Mouse (Mus musculus) layer of hippocampus, adult 9-10 months (tissue): Measurements from ENCODE around the gene Gopc.
A peak's percentile ranks its signal among the peaks of the same experiment; 100 is the strongest.

Source experiments
- DNase-seq: peaks from one replicate; pipeline ENCODE4 v3.0.0; 2022; ENCODE audit warnings: low spot score

The Gopc gene

DNA sequence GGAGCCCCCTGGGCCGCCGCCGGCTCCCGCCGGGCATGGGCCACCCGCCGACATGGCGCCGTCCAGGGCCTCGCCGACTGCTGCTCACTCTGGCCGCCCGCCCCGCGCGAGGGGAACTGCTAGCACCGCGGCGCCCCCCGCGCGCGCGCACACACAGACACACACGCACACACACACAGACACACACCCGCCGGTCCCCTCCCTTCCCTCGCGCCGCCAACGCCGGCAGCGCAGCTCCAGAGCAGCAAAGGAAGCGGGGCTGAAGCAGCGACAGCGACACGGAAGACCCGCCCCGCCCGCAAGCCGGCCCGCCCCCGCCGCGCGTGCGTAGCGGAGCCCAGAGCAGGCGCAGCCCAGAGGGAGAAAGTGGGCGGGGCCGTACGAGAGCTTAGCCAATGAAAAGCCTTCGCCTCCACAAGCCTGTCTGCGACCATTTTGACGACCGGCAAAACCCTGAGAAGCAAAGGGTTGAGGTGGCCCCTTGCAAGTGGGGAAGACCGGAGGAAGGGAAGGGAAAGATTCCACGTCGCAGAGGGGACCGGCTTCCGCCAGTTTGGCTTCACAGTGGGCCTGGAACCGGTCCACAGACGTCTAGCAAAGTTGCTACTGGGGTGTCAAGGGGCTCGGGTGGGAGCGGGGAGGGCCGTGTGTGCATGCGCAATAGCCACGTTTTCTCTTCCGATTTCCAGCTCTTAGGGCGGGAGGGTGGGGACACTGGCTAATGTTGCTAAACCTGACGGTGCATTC, at the start of gene Gopc:
Gopc (minus strand) TSS at position 280 of the 747 bp plus-strand sequence.
- DNase-seq: peak; percentile 94

DNA sequence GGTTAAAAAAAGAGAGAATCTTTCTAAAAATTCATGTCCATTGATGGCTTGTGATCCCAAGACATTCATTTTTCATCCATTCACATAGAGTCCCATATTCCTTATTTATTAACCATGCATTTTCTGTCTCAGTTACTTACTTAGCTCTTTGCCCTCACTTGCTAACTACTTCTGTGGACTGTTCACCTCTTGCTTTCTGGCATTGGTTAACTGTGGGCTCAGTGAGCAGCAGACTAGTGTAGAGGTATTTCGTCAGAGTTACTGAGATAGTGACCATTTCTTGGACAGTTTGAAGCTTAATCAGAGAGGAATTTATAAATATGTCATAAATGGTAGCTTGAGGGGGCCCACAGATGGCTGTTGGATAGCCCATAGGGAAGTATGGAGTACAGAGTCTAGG, 49.0 kb upstream of the Gopc start:
- DNase-seq: no peak

DNA sequence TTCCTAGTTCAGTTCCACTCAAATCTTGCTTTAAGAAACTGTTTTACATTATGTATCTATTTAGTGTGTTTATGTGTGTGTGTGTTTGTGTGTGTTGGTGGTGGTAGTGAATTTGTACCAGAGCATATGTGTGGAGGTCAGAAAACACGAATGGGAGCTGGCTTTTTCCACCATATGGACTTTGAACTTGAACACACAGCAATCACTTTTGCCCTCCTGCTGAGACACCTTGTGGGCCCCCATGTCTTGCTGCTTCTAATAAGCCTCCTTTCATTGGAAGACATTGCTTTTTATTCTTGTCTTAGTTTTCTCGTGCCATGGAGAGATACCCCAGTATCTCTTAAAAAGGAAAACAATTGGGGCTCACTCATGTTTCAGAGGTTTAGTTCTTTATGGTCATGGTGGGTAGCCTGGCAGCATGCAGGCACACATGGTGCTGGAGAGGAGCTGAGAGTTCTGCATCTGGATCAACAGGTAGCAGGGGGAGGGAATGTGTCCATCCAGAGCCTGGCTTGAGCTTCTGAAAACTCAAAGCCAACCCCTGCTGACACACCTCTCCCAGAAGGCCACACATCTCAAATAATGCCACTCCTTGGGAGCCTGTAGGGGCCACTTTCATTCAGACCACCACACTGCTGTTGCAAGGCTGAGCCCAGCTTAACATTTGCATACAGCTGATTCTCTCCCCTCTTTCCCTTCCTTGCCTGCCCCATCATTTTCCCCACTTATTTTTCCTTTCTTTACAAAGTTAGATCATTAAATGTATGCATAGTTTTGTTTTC, 45.9 kb upstream of the Gopc start:
- DNase-seq: no peak

DNA sequence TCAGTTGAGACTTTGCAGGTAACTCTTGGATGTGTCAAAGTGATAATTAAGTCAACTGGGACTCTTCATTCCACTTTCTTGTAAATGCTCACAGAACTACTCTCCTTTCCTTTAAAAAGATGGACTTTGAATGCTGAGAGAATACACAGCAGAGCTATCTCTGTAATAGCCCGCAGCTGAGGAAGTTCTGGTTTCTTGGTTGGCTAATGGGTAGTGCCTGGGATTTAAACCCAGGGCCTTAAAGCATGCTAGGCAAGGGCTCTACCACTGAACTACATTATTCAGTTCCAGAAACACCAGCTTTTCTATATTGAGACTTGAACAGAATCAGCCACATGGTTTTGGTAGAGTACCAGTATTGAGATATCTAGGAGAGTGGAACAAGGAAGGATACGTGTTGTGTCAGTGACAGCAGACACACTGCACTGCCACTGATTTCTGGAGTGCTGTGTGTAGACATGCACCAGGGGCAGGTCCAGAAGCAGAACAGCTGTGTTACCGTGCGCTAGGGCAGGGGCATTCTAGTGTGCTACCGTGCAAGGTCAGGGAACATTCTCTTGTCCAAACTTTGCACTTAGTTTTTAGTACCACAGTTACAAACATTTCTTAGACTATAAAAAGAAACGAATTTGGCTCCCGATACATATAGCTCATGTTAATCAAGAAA, 44.5 kb upstream of the Gopc start:
- DNase-seq: no peak

DNA sequence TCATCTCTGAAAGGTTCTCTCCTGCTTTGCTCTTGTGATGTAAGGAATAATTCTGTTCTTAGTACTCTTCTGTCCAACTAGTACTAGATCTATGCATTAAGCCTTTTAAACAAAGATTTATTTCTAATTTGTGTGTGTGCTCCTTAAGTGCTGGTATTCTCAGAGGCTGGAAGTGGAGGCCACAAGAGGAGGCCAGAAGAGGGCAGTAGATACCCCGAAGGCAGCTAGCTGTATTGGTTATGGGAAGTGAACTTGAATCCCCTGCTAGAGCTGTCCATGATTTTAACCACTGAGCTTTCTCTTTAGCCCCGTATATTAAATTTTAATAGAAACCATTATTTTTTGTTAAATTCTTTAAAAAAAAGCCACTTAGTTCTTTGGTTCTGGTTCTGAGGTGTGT, 41.2 kb upstream of the Gopc start:
- DNase-seq: no peak

DNA sequence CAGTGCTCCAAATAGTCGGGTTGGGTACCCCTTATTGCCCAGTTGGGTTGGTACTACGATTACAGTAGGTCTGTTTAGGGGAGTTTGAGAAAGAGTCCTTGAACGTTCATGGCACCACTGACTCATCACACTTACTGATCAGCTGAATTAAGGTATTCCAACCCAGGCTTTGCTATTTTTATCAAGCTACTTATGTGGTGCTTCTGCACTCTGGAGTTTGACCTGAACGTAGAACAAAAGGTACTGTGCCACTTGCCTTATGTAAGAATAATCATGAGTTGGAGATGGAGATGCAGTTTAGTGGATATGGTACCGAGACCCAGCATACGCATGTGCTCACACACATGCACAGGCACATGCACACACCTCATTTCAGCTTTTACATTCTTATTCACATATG, 39.8 kb upstream of the Gopc start:
- DNase-seq: no peak

DNA sequence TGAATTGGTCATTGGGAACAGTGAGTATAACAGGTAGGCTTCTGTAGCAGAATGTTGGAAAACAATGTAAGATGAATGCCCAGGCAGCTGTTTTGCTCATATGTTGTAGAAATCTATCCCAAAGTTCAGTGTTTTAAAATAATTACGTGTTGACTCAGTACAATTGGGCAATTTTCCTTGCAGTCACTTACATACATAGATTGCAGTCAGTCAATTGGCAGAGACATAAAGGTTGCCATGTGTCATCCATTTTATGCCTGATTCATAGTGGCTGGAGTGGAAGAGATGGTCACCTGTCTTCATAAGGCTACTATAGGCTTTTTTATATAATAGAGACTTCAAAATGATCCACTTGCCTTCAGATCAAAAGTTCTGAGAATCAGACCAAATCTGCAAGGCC, 38.6 kb upstream of the Gopc start:
- no peak for DNase-seq

DNA sequence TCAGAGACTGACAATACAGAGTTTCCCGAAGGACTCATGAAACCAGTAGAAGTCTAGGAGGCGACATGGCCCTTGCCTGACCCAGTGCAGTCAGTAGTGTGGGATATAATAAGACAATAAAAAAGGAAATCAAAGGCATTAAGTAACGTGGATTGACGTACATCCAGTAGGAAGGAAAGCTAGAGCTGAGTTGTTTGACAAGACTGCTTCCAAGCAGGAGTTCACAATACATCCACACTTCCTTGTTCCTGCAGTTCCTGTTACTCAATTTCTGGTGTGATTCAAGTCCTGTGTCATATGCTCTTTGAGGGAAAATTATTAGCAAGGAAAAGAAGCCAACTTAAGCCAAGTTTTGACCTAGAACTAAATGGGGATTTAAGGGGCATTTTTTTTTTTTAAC, 37.5 kb upstream of the Gopc start:
- no peak for DNase-seq

DNA sequence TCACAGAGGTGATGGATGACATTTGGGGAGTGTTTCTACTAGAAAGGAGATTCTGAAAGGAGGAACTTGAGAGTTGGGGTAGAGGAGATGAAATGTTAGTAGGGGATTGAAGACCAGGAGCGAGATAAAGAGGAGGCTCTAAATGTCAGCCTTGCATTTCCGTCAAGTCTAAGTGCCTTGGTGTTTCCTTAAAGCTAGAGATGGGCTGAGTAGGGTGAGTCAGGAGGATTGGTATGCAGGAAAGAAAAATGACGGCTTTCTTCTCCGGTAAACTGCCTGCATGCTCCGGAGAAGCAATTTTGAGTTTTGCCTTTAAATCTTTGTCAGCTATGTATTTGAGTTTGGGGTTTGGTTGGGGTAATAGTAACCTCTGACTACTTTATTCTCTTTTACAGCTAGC, 37.0 kb upstream of the Gopc start:
- DNase-seq: no peak

DNA sequence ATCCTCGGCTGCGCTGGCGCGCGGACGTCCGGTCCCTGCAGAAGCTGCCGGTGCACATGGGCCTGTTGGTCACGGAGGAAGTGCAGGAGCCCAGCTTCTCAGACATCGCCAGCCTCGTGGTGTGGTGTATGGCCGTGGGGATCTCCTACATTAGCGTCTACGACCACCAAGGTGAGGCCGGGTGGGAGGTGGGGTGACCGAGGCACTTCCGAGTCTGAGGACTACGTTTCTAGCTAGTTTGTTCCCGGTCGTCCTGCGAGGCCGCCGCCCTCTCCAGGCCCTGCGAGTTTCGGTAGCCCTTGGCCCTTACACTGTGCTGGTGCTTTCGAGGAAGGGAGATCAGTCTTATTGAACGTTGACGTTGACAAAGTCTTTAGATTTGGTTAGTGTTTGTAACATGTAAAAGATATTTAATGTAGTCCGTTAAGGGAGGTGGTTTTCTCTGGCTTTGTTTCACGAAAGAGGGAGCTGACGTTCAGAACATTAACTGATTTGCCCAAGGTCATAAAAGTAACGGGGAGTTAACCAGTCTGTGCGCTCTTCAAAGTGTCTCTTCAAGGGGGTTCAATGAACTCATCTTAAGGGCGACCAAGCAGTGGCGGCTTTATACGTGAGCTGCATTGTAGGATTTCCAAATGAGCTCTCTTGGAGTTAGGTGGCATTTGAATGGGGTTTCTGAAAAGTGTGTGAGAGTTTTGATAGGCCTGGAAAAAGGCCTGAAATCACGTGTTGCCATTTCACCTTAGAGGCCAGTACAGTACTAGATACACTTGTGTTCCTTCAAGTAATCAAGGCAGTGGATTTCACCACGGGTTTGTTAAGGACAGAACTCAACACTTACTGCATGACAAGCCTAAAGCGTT, 36.3 kb upstream of the Gopc start:
- no peak for DNase-seq

DNA sequence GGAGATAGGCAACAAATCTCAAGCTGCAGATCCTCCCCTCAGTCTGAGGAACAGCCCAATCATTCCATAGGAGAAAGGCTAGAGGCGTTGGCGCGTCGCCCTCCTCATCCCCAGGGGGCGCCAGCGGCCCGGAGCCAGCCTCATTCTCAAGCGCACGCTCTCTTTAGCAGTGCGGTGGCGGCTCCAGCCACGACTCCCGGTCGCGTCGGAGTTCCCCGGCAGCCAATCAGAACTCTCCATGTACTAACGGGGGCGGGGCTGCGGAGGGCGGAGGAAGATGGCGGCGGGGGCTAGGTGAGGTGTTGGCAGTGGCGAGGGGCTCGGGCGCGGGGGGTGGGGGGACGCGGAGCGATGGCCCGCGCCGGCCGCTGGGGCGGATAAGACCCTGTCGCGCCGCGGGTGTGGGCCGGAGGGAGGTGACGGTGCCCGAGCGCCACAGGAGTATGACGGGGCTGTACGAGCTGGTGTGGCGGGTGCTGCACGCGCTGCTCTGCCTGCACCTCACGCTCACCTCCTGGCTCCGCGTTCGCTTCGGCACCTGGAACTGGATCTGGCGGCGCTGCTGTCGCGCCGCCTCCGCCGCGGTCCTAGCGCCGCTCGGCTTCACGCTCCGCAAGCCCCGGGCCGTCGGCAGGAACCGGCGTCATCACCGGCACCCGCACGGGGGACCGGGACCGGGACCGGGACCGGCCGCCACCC, 35.5 kb upstream of the Gopc start, which contains the start of gene Nus1:
Nus1 (plus strand) TSS at position 249 of the 699 bp plus-strand sequence.
- peak; percentile 92 for DNase-seq

DNA sequence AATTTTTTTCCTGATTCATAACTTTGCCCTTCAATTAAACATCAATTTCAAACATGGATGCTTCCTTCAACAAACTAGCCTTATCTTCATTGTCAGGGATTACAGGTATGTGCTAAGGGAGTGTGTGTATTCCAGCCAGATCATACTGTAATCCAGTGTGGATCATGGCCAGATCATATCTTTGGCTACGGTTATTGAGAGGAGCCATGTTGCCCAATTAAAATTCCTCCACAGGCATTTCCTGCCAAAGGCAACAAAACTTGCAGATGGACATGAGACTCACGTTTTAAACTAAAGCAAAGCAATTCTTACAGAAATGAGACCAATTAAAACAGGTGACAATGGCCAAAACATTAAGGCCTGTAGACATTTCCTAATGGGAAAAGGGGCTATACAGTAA, 34.5 kb upstream of the Gopc start:
- no peak for DNase-seq

DNA sequence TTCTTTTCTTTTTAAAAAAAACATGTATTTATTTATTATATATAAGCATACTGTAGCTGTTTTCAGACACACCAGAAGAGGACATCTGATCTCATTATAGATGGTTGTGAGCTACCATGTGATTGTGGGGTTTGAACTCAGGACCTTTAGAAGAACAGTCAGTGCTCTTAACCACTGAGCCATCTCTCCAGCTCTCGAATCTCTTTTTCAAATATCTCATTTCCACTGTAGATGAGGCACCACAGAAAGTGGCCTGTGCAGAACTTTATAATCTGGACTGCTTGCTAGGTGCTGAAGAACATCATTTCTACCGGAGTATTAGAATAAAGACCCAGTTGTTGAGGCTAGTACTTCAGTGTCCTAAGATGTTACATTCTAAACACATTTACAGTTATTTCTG, 33.1 kb upstream of the Gopc start:
- DNase-seq: no peak

DNA sequence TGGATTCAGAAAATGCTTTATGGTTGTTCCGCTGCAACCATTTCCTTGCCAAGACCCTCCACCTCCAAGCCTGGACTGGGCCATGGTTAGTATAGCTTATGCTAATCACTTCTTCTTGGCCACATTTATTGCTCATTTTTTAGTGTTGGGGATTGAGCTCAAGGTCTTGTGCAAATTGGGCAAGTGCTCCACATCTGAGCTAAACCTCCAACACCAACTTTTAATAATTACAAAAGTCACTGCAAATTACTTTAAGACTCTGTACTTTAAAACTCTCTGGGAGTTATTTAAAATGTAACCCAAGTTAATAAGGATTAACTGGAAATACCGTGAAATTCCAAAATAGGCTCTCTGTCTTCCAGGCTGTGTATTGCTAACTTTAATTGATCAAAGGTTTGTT, 25.6 kb upstream of the Gopc start:
- no peak for DNase-seq

DNA sequence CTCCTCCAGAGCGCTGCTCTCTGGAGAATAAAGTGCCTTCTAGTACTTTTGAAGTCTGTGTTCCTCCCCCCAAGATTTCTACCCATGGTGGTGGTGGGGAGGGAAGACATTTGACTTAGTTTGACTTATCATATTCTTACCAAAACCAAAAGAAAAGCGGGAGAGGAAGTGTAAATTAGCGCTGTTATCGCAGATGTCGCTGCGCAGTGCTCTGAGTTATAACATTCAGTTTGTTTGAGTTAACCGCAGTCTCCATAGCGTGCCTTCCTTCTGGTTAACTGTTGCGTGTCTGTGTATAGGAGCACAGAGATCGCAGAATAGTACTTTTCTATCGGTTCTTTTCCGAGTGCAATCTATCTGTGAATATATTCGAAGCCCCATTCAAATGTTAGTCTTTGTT, 23.2 kb upstream of the Gopc start:
- no peak for DNase-seq

DNA sequence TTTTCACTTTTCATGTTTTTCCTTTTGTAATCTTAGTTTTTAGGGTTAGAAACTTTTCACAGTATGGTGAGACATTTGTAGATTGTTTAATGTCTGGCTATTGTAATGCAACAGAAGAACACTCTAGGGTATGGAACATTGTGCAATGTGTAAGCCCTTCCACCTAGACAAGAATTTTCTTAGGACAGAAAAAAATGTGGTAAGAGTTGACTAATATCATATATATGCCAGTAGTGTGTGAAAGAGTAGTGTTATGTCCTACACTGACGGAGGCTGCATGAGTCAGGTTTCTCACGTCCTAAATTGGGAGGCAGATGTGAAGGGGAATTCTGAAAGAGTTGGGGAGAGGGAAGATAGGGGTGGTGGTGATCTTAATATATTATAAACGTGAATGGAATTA, 17.8 kb upstream of the Gopc start:
- no peak for DNase-seq

DNA sequence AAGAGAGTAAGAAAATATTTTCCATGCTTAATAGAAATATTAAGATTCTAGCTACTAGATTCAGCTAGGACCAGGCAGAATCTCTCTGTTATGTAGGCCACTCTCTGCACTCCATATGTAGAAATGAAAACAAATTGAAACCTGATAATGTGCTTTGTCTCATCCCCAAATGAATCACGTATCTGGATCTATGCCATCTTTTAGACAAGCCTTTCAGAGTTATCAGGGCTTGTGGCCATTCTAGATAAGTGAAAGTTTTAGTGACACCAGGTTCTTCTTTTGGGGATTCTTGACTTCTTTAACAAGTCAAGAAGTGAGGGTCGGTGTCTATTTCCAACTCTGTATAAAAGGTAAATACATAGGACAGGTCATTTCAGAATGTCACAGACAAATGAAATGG, 16.8 kb upstream of the Gopc start:
- no peak for DNase-seq

DNA sequence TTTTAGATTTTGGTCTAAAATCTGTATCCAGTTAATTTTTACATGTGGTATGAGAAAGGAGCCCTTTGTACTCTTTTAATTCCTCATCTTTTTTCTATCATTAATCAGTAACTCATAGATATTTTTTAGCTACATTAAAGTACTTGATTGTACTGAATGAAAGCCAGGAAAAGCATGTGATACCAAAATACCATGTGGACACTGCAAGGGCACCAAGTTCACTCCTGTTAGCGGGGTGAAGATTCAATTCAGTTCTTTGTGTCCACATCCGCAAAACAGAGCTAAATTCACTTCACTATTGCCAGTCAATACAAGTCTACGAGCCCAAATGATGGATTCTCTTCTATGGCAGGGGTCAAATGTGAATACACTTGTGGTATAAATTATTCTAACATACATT, 14.7 kb upstream of the Gopc start:
- DNase-seq: no peak

DNA sequence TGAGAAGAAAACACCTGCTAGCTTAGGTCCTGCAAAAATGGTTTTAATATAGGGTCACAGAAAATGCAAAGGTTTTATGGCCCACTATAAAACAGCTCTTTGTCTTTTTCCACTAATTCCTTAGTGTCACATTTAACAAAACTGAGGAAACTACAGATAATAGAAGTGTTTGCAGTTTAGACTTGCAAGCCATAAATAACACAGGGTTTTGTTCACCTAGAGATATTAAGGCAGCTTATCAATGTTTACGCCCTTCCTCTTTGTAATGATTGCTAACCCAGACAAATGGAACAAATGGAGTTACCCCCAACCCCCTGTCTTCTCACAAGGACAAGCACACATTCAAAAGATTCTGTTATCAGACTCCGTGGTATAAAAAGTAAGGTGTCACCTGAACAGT, 9.3 kb upstream of the Gopc start:
- DNase-seq: no peak

DNA sequence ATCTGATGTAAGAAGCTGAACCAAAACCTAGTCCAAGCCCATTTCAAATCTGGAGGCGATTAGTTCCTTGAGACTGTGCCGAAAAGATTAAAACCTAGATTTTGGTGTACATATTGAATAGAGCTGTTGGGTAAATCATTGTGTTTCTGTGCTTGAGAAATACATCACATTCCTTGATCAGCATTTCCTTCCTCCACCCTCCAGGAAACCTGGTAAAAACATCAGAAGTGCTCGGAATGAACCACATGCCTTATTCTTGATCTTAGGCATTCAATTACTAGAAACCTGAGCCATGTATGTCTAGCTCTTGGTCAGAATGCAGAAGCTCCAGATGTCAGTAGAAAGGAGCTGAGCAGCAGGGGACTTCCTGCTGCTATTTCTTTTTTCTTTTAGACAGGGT, 7.5 kb upstream of the Gopc start:
- no peak for DNase-seq

DNA sequence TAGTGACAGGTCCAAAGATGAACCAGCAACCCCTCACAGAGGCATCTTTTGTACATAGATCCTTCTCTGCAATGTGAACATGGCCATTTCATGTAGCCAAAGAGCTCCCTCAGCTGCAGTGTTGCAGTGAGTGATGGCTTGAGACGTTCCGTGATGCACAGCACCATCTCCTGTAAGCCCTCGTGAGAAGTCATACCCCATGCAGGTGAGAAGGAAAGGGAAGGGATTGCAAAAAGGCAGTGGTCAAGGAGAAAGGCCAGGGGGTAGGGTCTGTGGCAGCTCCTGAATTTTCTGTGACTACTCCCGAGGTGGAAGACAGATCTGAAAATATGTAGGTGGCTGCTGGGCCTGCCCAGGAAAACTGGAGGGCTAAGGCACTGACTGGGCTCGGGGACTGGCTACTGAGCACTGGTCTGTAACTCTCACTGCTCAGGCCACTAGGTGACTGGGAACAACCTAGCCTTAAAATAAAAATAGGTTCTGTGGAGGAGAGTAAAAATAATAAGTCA, 7.1 kb upstream of the Gopc start, which contains the start of gene Nepn:
Nepn (plus strand) TSS at position 51 of the 509 bp plus-strand sequence.
- no peak for DNase-seq
